Mouse (Mus musculus) erythroblast, embryonic 14.5 days (primary cell): ENCODE results near the gene C130026I21Rik.
"Not testable (repeated sequence)": the region's sequence is repeated elsewhere in the genome, so short reads cannot be mapped to it uniquely, and the experiment has no call there.

Experiments used
- GATA1 ChIP-seq: IDR thresholded peaks from 2 replicates; pipeline ENCODE4 v1.6.1; 2012; ENCODE audit warnings: low read length, inconsistent platforms, mixed read lengths
- TAL1 ChIP-seq: IDR thresholded peaks from 3 replicates; pipeline ENCODE4 v1.6.1; 2012; ENCODE audit warnings: low read length, inconsistent platforms, mixed read lengths

DNA sequence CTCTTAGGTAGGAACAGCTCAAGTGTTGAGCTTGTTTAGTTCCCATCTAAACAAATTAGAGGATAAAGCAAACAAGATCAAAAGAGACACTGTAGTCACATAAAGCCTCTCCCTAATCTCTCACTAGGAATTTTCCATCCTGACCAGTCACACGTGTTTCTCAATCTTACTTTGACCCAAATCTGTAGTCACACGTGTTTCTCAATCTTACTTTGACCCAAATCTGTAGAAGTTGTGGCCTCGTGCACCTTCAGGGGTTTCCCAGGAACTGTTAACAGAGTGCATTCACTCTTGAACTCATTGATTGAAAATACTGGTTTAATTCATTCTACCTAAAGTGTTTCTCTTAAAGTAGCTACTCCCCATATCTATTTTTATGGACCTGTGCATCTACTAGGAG, 197.3 kb downstream of the C130026I21Rik start:
- not testable (repeated sequence) for TF ChIP-seq GATA1, TAL1
